Mouse (Mus musculus) C2C12 (cell line): ENCODE data around the gene Spsb2.

ENCODE experiments used
- CEBPB ChIP-seq: IDR thresholded peaks from one replicate; pipeline ENCODE4 v1.6.1; 2011; ENCODE audit warnings: low read depth, mild to moderate bottlenecking, control low read depth, moderate library complexity
- CTCF ChIP-seq: IDR thresholded peaks from one replicate; pipeline ENCODE4 v1.5.1; 2011; ENCODE audit not compliant: control insufficient read depth, insufficient read depth, insufficient read length
- FOSL1 ChIP-seq: IDR thresholded peaks from one replicate; pipeline ENCODE4 v1.8.0; 2011; ENCODE audit warnings: mild to moderate bottlenecking, low read length; ENCODE audit not compliant: poor library complexity, insufficient read depth, severe bottlenecking
- MAX ChIP-seq: IDR thresholded peaks from one replicate; pipeline ENCODE4 v1.6.1; 2011; ENCODE audit warnings: mild to moderate bottlenecking, control low read depth
- MYOD1 ChIP-seq: IDR thresholded peaks from one replicate; pipeline ENCODE4 v1.6.1; 2011; ENCODE audit warnings: low read depth; ENCODE audit not compliant: control insufficient read depth, insufficient read length
- MYOG ChIP-seq: IDR thresholded peaks from one replicate; pipeline ENCODE4 v1.6.1; 2011; ENCODE audit not compliant: control insufficient read depth, insufficient read length; ENCODE audit errors: extremely low read depth
- USF1 ChIP-seq: IDR thresholded peaks from one replicate; pipeline ENCODE4 v1.6.1; 2011; ENCODE audit warnings: low read depth, mild to moderate bottlenecking, control low read depth, moderate library complexity

DNA sequence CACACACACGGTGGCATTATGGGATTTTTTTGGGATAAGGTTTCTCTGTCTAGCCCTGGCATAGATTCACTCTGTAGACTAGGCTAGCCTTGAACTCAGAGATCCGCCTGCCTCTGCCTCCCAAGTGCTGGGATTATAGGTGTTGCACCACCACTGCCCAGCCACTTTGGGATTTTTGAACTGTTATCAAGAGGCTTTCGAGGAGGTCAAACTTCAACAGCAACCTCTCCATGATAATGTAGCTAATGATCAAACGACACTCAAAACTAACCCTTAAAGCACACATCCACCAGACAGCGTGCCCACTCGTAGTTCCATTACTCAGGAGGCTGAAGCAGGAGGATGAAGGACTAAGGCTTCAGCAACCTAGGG lies 489 bp upstream of the Spsb2 start:
- TF ChIP-seq FOSL1 = no peak
- TF ChIP-seq CTCF = no peak
- no peak for TF ChIP-seq USF1
- no peak for TF ChIP-seq CEBPB
- TF ChIP-seq MAX = no peak
- no peak for TF ChIP-seq MYOD1
- TF ChIP-seq MYOG = no peak
